Mouse (Mus musculus) embryonic facial prominence, embryonic 11.5 days (tissue): ENCODE results near the gene Eri3. TPM values are rescaled to one million over a fixed set of nuclear protein-coding genes. Genes with fewer than 3 reads are reported as not detected.

ENCODE experiments used
- ATAC-seq: fragments of 200-750 bp; cut with Nextera tagmentation; replicated peaks from 2 replicates; pipeline ENCODE4 v1.8.0; 2017; ENCODE audit warnings: low read depth; ENCODE audit not compliant: insufficient number of reproducible peaks, low FRiP score, low TSS enrichment
- DNase-seq: peaks from one replicate; pipeline ENCODE4 v3.0.0-alpha.2; 2015; ENCODE audit warnings: low spot score
- H3K27ac ChIP-seq: fragments of 300-500 bp; sonication (generic); replicated peaks from 2 replicates; pipeline ENCODE4 v1.5.1; 2014; ENCODE audit warnings: mild to moderate bottlenecking, low read depth, low read length, control low read depth
- H3K27me3 ChIP-seq: fragments of 300-500 bp; sonication (generic); 2 replicates; pipeline ENCODE4 v1.6.1; 2014; ENCODE audit warnings: mild to moderate bottlenecking, low read length, moderate library complexity, mixed read lengths; ENCODE audit not compliant: control insufficient read depth, insufficient read depth
- H3K36me3 ChIP-seq: fragments of 300-500 bp; sonication (generic); replicated peaks from 2 replicates; pipeline ENCODE4 v1.6.1; 2014; ENCODE audit warnings: low read depth, mild to moderate bottlenecking, low read length, moderate library complexity, mixed read lengths; ENCODE audit not compliant: control insufficient read depth, insufficient read depth
- H3K4me1 ChIP-seq: fragments of 300-500 bp; sonication (generic); 2 replicates; pipeline ENCODE4 v1.6.1; 2014; ENCODE audit warnings: low read length, mixed read lengths; ENCODE audit not compliant: control insufficient read depth, insufficient read depth
- H3K4me2 ChIP-seq: fragments of 300-500 bp; sonication (generic); 2 replicates; pipeline ENCODE4 v1.6.1; 2014; ENCODE audit warnings: low read depth, mild to moderate bottlenecking, control low read depth, low read length, moderate library complexity
- H3K4me3 ChIP-seq: fragments of 300-500 bp; sonication (generic); 2 replicates; pipeline ENCODE4 v1.5.1; 2014; ENCODE audit warnings: low read depth, low read length, control low read depth
- H3K9ac ChIP-seq: fragments of 300-500 bp; sonication (generic); replicated peaks from 2 replicates; pipeline ENCODE4 v1.6.1; 2014; ENCODE audit warnings: mild to moderate bottlenecking, control low read depth, low read length
- H3K9me3 ChIP-seq: fragments of 300-500 bp; sonication (generic); replicated peaks from 2 replicates; pipeline ENCODE4 v1.6.1; 2016; ENCODE audit warnings: mild to moderate bottlenecking, low read length, inconsistent platforms, mixed read lengths; ENCODE audit not compliant: control insufficient read depth
- whole genome bisulfite sequencing: fragments of 180-500 bp; shearing (Covaris S2); extraction: QIAGEN DNeasy Blood & Tissue Kit; methylation state at CpG from one replicate; pipeline ENCODE4 v1.1.7; 2014; 5-methylcytosine and 5-hydroxymethylcytosine counted together
- polyA plus RNA-seq: library from polyadenylated mRNA; unstranded; fragments of >200 nt; fragmentation: Nextera tagmentation; extraction: Ambion mirVana; gene quantifications from 2 replicates; pipeline ENCODE4 v1.2.1, GENCODE M21; 2014

Gene Eri3
- polyA plus RNA-seq, 1 experiment from 2014 or later = 112 TPM

DNA sequence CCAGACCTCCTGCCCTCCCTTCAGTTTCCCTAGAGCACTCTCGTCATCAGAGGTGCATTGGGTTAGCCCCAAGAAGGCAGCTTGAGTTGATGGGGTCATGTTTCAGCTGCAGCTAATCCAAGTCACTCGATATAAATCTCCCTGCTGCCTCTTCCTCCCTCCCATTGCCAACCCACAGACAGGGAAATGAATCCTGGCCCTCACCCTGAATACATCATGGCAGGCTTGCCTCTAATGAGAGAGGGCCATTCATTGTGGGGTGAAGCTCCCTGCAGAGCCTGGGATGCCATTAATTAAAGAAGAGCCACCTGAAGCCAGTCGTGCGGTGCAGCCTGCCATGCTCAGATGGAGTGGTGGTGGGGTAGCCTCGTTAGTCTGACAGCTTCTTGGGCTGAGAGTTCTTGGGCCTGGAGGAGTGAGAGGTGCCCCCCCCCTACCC lies 51.2 kb downstream of the Eri3 start:
- Histone ChIP-seq H3K27ac (no peak overlapping the region), H3K27me3 (no peaks in the 10 kb centered on the region), H3K4me2 (no peak overlapping the region), H3K4me1 (peaks cover 2% of the 10 kb centered on the region; the same call in 1 of the 2 replicates), H3K4me3 (no peak overlapping the region), H3K9me3 (no peaks in the 10 kb centered on the region), H3K36me3 (no peaks in the 10 kb centered on the region), H3K9ac (no peak overlapping the region)
- DNase-seq = no peak
- no peak for ATAC-seq
- WGBS = 21% methylated on average over 5 of the region's 5 CpGs

DNA sequence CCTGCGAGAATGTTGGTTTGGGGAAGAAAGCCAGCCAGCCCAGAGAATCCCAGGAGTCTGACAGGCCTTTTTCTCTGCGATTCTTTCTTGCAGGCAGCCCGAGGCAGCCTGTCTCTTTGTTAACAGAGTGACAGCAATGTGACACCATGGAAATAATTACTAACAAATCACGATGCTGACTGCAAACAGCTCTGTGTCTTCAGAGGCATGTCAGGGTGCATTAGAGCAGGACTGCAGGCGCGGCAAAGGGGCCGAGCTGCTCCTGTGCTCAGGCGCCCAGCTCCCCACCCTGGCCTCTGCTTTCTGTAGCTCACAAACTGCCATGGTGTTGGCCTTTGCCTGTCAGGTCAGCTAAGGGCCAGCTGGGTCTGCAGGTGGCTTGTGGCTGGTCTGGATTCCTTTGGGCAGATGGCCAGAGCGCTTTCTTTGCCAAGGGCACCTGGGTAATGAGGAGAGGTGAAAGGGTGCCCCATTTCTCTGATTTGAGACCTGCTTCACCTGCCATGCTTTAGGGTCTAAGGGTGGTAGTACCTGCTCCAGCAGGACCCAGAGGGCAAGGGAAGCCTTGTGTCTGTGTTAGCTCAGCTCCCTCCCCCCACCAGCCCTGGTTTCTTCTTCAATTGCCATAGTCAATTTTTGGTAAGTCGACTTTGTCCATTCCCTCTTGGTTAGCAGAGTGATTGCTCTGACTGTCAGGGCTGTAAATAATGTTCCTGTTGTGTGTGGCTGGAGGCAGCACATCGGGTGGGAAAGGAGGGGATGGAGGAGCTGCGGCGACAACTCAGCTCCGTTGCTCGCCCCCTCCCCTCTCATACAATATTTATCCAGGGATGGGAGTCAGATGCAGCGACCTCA lies 55.2 kb downstream of the Eri3 start:
- Histone ChIP-seq H3K4me2 (no peak overlapping the region), H3K4me3 (no peak overlapping the region), H3K9ac (no peak overlapping the region), H3K27ac (peak overlapping the region; percentile 49), H3K4me1 (peaks cover 2% of the 10 kb centered on the region; the same call in 1 of the 2 replicates), H3K36me3 (no peaks in the 10 kb centered on the region), H3K27me3 (no peaks in the 10 kb centered on the region), H3K9me3 (no peaks in the 10 kb centered on the region)
- 34% methylated on average over 16 of the region's 16 CpGs for WGBS
- ATAC-seq = no peak
- DNase-seq = no peak

DNA sequence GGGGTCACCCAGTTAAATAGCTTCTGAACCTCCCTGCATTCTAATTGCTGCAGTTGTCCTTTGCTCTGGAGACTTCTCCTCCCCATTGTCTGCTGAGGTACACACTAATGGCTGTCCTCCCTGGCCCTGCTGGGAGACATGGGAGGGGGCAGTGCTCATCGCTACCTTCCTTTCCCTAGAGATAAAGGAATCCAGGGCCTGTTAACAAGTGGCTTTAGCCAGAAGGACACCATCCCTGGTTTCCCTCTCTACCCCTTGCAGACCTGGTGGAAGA lies 55.7 kb downstream of the Eri3 start:
- no peaks in the 10 kb centered on the region for H3K36me3 ChIP-seq
- WGBS = 47% methylated on average over 1 of the region's 1 CpGs
- DNase-seq (no peak), ATAC-seq (no peak)
- H3K4me2 ChIP-seq = no peak overlapping the region
- no peaks in the 10 kb centered on the region for H3K9me3 ChIP-seq
- H3K4me1 ChIP-seq = peaks cover 1% of the 10 kb centered on the region; the same call in 1 of the 2 replicates
- H3K27ac ChIP-seq = no peak overlapping the region
- no peak overlapping the region for H3K9ac ChIP-seq
- no peak overlapping the region for H3K4me3 ChIP-seq
- H3K27me3 ChIP-seq = no peaks in the 10 kb centered on the region

DNA sequence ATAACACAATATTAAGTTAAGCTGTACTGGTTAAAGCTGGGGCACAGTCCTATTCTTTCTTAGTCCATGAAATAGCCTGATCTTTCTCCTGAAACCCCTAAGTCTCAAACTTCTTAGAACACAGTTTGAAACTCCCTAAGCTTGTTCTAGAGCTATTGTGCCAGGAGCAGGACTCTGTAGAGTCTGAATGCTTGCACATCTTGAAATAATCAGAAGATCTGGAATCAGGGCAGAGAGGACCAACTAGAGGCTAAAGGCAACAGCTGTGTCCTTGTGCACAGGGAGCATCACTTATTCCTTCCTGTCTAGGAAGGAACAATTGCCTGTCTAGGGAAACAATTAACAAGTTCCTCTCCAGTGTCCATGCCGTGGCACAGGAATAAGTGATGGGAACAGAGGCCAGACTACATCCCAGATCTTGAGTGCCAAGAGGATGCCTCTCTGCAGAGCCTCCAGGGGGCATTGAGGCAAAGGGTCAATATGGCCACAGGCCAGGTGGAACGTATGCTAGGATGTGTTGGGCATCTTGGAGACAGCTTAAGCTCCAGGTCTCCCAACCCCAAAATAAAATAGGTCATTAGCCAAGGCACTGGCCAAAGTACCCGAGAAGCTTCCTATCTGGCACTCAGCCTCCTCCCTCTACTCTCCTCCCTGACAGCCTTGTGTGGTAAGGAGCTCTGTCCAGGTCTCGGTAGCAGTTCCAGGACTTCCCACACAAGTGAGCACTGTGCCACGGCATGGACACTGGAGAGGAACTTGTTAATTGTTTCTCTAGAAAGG lies 56.9 kb downstream of the Eri3 start:
- Histone ChIP-seq H3K27ac (no peak overlapping the region), H3K27me3 (no peaks in the 10 kb centered on the region), H3K4me3 (no peak overlapping the region), H3K9ac (no peak overlapping the region), H3K4me2 (no peak overlapping the region), H3K9me3 (no peaks in the 10 kb centered on the region), H3K36me3 (no peaks in the 10 kb centered on the region), H3K4me1 (no peaks in the 10 kb centered on the region; the same call in 1 of the 2 replicates)
- WGBS = 77% methylated on average over 5 of the region's 5 CpGs
- DNase-seq (no peak), ATAC-seq (no peak)

DNA sequence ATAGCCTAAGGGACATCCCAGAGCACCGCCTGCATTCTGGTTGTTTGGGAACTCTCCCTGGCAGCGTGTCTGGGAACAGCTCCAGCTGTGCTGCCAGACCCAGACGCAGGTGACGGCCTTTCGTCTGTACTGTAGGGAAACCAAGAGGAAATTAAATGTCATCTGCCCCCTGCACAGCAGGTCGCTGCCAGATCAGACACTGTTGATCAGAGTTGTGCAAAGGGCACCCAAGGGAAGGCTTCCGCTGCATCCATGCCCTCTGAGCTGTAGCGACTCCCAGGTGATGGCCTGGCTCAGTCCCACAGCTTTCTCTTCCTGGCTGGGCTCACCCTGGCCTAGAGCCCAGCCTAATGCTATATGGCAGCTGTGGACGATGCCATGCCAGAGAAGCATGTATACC lies 58.1 kb downstream of the Eri3 start:
- 67% methylated on average over 9 of the region's 9 CpGs for WGBS
- Histone ChIP-seq H3K27me3 (no peaks in the 10 kb centered on the region), H3K9me3 (no peaks in the 10 kb centered on the region), H3K9ac (no peak overlapping the region), H3K36me3 (no peaks in the 10 kb centered on the region), H3K4me1 (no peaks in the 10 kb centered on the region; the same call in 1 of the 2 replicates), H3K27ac (0 out of 2 replicates have a peak overlapping the region, but pooled peaks have one; percentile 13), H3K4me3 (no peak overlapping the region), H3K4me2 (no peak overlapping the region)
- ATAC-seq (no peak), DNase-seq (no peak)

DNA sequence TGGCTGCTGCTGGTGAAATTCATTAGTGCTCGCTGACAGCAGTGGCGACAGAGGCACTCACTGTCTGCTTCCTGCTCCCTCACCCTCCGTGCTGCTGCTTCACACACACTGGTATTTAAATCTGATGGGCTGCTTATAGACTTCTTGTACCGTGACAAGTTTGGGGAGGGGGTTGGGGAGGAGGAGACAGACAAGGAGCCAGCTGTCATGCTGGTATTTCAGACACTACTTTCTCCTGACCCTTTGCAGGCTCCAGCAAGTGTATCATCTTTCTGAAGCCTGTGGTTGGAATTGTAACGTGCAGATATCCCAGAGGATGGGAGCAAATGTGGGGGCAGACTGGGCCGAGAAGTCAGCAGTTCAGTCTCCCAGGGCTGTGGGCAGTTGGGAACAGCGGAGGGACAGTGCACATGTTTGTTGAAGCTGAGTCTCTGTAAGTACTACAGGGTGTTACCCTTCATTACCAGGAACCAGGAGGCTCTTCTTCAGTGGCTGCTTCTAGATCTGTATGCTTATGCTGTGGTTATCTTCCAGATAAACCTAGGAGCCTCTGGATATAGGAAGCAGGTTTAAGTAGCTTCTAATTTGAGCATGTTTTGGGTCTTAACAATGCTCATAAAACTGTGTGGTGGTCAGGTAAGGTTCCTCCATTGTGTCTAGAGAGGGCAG lies 59.3 kb downstream of the Eri3 start:
- H3K36me3 ChIP-seq = no peaks in the 10 kb centered on the region
- no peaks in the 10 kb centered on the region for H3K9me3 ChIP-seq
- no peak overlapping the region for H3K27ac ChIP-seq
- no peak overlapping the region for H3K9ac ChIP-seq
- no peaks in the 10 kb centered on the region; the same call in 1 of the 2 replicates for H3K4me1 ChIP-seq
- ATAC-seq = no peak
- no peak overlapping the region for H3K4me3 ChIP-seq
- no peak overlapping the region for H3K4me2 ChIP-seq
- DNase-seq = no peak
- WGBS = 47% methylated on average over 7 of the region's 7 CpGs
- no peaks in the 10 kb centered on the region for H3K27me3 ChIP-seq

DNA sequence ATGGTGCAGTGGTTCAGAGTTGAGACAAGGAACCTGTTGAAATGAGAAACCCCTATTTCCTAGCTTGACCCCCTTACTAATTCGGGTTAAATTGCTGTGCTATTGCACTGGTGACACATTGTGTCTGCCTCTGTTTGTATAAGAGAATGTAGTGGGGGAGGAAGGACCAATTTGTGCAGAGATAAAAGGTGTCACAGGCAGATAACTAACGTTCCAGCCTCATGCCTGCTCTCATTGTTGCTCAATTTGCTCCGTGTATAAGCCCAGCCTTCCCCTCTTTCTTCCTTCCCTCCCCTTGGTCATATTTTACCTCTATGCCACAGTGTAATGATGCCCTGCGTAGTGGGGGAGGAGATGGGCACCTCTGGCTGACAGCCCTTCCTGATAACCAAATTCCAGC lies 61.2 kb downstream of the Eri3 start:
- H3K27ac ChIP-seq = no peak overlapping the region
- H3K27me3 ChIP-seq = no peaks in the 10 kb centered on the region
- no peaks in the 10 kb centered on the region for H3K4me1 ChIP-seq
- H3K9me3 ChIP-seq = no peaks in the 10 kb centered on the region
- no peak overlapping the region for H3K4me2 ChIP-seq
- 71% methylated on average over 4 of the region's 4 CpGs for WGBS
- H3K4me3 ChIP-seq = no peak overlapping the region
- no peak overlapping the region for H3K9ac ChIP-seq
- DNase-seq (no peak), ATAC-seq (no peak)
- H3K36me3 ChIP-seq = no peaks in the 10 kb centered on the region
